Mouse (Mus musculus): ENCODE measurements around the gene Pald1.

The Pald1 gene

GRCm38 (mm10) chr10:61334545-61334944 is 48.8 kb downstream of the Pald1 start:
- DNase-seq (ENCODE audit: low spot score in 2 of 2), result no peak

- DNase-seq (ENCODE audit: low spot score in 2 of 2), result no peak
Measured at GRCm38 (mm10) chr10:61331046-61331445, 52.3 kb downstream of the Pald1 start.

GRCm38 (mm10) chr10:61328927-61329326 is 54.4 kb downstream of the Pald1 start:
- DNase-seq (ENCODE audit: low spot score in 2 of 2), result no peak

GRCm38 (mm10) chr10:61327545-61327944 is 55.8 kb downstream of the Pald1 start:
- no peak for DNase-seq (ENCODE audit: low spot score in 2 of 2)

- DNase-seq (ENCODE audit: low spot score in 2 of 2), result no peak
Measured at GRCm38 (mm10) chr10:61325782-61326328, 57.5 kb downstream of the Pald1 start.

GRCm38 (mm10) chr10:61324717-61325116 is 58.6 kb downstream of the Pald1 start:
- peak in 1 of 2 experiments; percentile 43 for DNase-seq (ENCODE audit: low spot score in 2 of 2)

- DNase-seq (ENCODE audit: low spot score in 2 of 2), result no peak
Measured at GRCm38 (mm10) chr10:61318527-61318926, 64.8 kb downstream of the Pald1 start.

GRCm38 (mm10) chr10:61315324-61315880 is 67.9 kb downstream of the Pald1 start:
- DNase-seq (ENCODE audit: low spot score in 2 of 2), result no peak

GRCm38 (mm10) chr10:61313750-61314149 is 69.6 kb downstream of the Pald1 start:
- DNase-seq (ENCODE audit: low spot score in 2 of 2), result no peak

- no peak for DNase-seq (ENCODE audit: low spot score in 2 of 2)
Measured at GRCm38 (mm10) chr10:61312754-61313153, 70.6 kb downstream of the Pald1 start.

GRCm38 (mm10) chr10:61312159-61312558 is 71.2 kb downstream of the Pald1 start:
- DNase-seq (ENCODE audit: low spot score in 2 of 2), result no peak

- DNase-seq (ENCODE audit: low spot score in 2 of 2), result no peak
Measured at GRCm38 (mm10) chr10:61308706-61309320, 74.5 kb downstream of the Pald1 start.

- DNase-seq (ENCODE audit: low spot score in 2 of 2), result no peak
Measured at GRCm38 (mm10) chr10:61305928-61306590, 77.3 kb downstream of the Pald1 start.

- no peak for DNase-seq (ENCODE audit: low spot score in 2 of 2)
Measured at GRCm38 (mm10) chr10:61304046-61304445, 79.3 kb downstream of the Pald1 start.

GRCm38 (mm10) chr10:61300996-61301395 is 82.3 kb downstream of the Pald1 start:
- DNase-seq (ENCODE audit: low spot score in 2 of 2), result no peak

- no peak for DNase-seq (ENCODE audit: low spot score in 2 of 2)
Measured at GRCm38 (mm10) chr10:61297477-61297876, 85.9 kb downstream of the Pald1 start, which contains the start of gene Prf1. Gene Prf1, plus strand, starts transcription at chr10:61297833.

- DNase-seq (ENCODE audit: low spot score in 2 of 2), result no peak
Measured at GRCm38 (mm10) chr10:61296713-61297445, 86.5 kb downstream of the Pald1 start.

GRCm38 (mm10) chr10:61294242-61294641 is 89.1 kb downstream of the Pald1 start:
- no peak for DNase-seq (ENCODE audit: low spot score in 2 of 2)

GRCm38 (mm10) chr10:61290479-61290878 is 92.9 kb downstream of the Pald1 start:
- no peak for DNase-seq (ENCODE audit: low spot score in 2 of 2)

GRCm38 (mm10) chr10:61290016-61290415 is 93.3 kb downstream of the Pald1 start:
- DNase-seq (ENCODE audit: low spot score in 2 of 2), result no peak

- no peak for DNase-seq (ENCODE audit: low spot score in 2 of 2)
Measured at GRCm38 (mm10) chr10:61286246-61286645, 97.1 kb downstream of the Pald1 start.

- peak in 1 of 2 experiments; percentile 56 for DNase-seq (ENCODE audit: low spot score in 2 of 2)
Measured at GRCm38 (mm10) chr10:61285271-61285670, 98.1 kb downstream of the Pald1 start.

Measured in urinary bladder, postnatal 4 days (tissue).